Mouse (Mus musculus) kidney, adult 9 months (tissue): Measurements from ENCODE around the gene Ccdc61.

Experiments used
- DNase-seq: peaks from one replicate; pipeline ENCODE4 v3.0.0; 2022

The Ccdc61 gene

GRCm38 (mm10) chr7:18848395-18848794 is 61.8 kb downstream of the Ccdc61 start:
- no peak for DNase-seq

DNA sequence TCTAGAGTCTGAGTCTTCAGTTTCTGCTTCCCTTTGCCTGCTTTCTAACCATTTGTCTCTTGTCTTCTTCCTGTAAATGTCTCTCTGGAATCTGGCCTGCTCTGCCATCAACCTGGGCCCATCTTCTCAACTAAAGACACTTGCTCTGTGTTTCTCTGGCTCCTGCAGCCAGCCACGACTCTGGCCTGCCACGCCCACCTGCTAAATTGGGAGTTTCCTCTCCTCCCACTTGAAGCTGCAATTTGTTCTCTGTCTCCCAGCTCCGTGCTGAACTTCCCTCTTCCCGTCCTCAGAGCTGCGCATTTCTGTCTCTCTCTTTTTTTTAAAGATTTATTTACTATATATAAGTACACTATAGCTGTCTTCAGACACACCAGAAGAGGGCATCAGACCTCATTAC is 65.4 kb downstream of the Ccdc61 start:
- DNase-seq, result no peak

GRCm38 (mm10) chr7:18841174-18841567 is 69.0 kb downstream of the Ccdc61 start:
- no peak for DNase-seq
